Mouse (Mus musculus) midbrain, embryonic 13.5 days (tissue): ENCODE results near the gene Ubtd2. TPM values are rescaled to one million over a fixed set of nuclear protein-coding genes. Genes with fewer than 3 reads are reported as not detected.

Source experiments
- ATAC-seq: fragments of 200-750 bp; cut with Nextera tagmentation; 2 replicates; pipeline ENCODE4 v1.8.0; 2017; ENCODE audit warnings: mild to moderate bottlenecking, moderate TSS enrichment, moderate library complexity
- H3K27ac ChIP-seq: fragments of 300-500 bp; sonication (generic); 2 replicates; pipeline ENCODE4 v1.5.1; 2015; ENCODE audit warnings: inconsistent platforms, mild to moderate bottlenecking, moderate library complexity
- H3K27me3 ChIP-seq: fragments of 300-500 bp; sonication (generic); 2 replicates; pipeline ENCODE4 v1.6.1; 2015; ENCODE audit warnings: mild to moderate bottlenecking, inconsistent platforms
- H3K36me3 ChIP-seq: fragments of 300-500 bp; sonication (generic); 2 replicates; pipeline ENCODE4 v1.6.1; 2015; ENCODE audit warnings: mild to moderate bottlenecking, inconsistent platforms
- H3K4me1 ChIP-seq: fragments of 300-500 bp; sonication (generic); replicated peaks from 2 replicates; pipeline ENCODE4 v1.6.1; 2015; ENCODE audit warnings: inconsistent platforms
- H3K4me2 ChIP-seq: fragments of 300-500 bp; sonication (generic); replicated peaks from 2 replicates; pipeline ENCODE4 v1.6.1; 2015; ENCODE audit warnings: moderate library complexity, mild to moderate bottlenecking, inconsistent platforms
- H3K4me3 ChIP-seq: fragments of 300-500 bp; sonication (generic); replicated peaks from 2 replicates; pipeline ENCODE4 v1.5.1; 2015; ENCODE audit warnings: mild to moderate bottlenecking, inconsistent platforms
- H3K9ac ChIP-seq: fragments of 300-500 bp; sonication (generic); replicated peaks from 2 replicates; pipeline ENCODE4 v1.6.1; 2015; ENCODE audit warnings: mild to moderate bottlenecking, inconsistent platforms
- H3K9me3 ChIP-seq: fragments of 300-500 bp; sonication (generic); 2 replicates; pipeline ENCODE4 v1.6.1; 2016; ENCODE audit warnings: mild to moderate bottlenecking, inconsistent platforms
- WGBS: fragments of 180-500 bp; shearing (Covaris S2); methylation state at CpG from one replicate; pipeline ENCODE4 v1.1.7; 2015; 5-methylcytosine and 5-hydroxymethylcytosine counted together
- polyA plus RNA-seq: library from polyadenylated mRNA; unstranded; fragments of >200 nt; fragmentation: Nextera tagmentation; extraction: Ambion mirVana; gene quantifications from 2 replicates; pipeline ENCODE4 v1.2.1, GENCODE M21; 2015

Ubtd2 gene
- polyA plus RNA-seq, 1 experiment from 2014 or later: 55.0 TPM

DNA sequence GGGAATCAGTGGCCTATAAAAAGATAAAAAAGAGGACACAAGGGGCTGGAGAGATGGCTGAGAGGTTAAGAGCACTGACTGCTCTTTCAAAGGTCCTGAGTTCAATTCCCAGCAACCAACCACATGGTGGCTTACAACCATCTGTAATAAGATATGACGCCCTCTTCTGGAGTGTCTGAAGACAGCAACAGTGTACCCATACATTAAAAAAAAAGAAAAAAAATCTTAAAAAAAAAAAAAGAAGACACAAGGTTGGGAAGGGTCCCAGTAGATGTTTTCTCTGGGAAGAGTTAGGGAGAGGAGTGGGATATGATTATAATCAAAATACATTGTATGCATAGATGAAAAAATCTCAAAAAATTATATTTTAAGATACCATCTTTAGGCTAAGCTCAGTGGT lies 10.0 kb upstream of the Ubtd2 start:
- Histone ChIP-seq H3K4me3 (no peak overlapping the region), H3K4me1 (no peaks in the 10 kb centered on the region), H3K36me3 (no peaks in the 10 kb centered on the region), H3K9ac (no peak overlapping the region), H3K9me3 (no peaks in the 10 kb centered on the region), H3K27me3 (no peaks in the 10 kb centered on the region), H3K4me2 (no peak overlapping the region), H3K27ac (no peak overlapping the region)
- no peak for ATAC-seq
- WGBS: 75% methylated on average over 1 of the region's 1 CpGs

DNA sequence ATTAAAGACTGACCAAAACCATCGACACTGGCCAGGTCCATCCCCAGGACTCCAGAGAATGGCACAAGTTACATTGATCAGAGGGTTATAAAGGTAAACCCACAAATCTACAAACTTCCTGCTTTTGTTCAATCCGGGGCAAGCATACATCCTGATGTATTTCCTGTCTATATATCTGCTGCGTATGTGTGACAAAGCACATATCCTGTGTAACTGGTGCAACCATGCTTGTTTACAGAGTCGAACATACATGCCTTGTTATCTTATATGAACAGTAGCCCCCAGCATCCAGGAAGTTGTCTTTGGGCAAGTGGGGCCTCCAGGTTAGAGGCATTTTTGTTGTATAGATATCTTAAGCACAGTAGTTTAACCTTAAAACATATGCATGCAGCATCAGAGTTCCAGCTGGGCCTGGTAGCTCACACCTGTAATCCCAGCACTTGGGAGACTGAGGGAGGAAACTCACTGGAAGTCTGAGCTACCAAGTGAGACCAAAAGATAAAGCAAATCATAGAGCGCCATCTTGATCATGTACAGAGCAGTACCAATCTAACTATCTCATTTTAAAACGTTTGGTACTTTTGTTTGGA lies 9.4 kb upstream of the Ubtd2 start:
- Histone ChIP-seq H3K27ac (no peak overlapping the region), H3K9me3 (no peaks in the 10 kb centered on the region), H3K4me1 (no peaks in the 10 kb centered on the region), H3K4me3 (no peak overlapping the region), H3K36me3 (no peaks in the 10 kb centered on the region), H3K27me3 (no peaks in the 10 kb centered on the region), H3K4me2 (no peak overlapping the region), H3K9ac (no peak overlapping the region)
- ATAC-seq: no peak
- WGBS: 84% methylated on average over 6 of the region's 6 CpGs

DNA sequence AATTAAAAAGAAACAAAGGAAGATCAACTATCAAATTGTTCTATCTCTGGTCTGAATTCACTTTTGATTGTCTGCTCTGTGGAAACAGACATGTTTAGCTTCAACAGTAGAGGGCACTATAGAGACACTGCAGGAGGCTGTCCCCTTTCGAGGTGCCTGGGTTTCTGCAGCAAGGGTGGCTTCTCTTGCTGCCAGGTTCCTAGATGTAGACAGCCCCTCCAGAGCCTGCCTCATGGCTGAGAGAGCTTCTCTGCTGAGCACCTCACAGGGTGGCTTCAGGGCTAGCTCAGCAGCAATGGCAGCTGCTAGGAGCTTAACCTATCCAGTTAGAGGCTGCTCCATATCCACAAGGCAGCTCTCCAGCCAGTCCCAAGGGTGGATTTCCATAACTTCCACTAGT lies 5.0 kb upstream of the Ubtd2 start:
- no peak overlapping the region for H3K9ac ChIP-seq
- no peak overlapping the region for H3K4me2 ChIP-seq
- no peak for ATAC-seq
- H3K27me3 ChIP-seq: peaks cover 3% of the 10 kb centered on the region; the same call in 1 of the 2 replicates
- H3K36me3 ChIP-seq: no peaks in the 10 kb centered on the region
- H3K27ac ChIP-seq: no peak overlapping the region
- H3K9me3 ChIP-seq: no peaks in the 10 kb centered on the region
- no peak overlapping the region for H3K4me3 ChIP-seq
- H3K4me1 ChIP-seq: peaks cover 12% of the 10 kb centered on the region; the same call in 1 of the 2 replicates
- 0% methylated on average over 1 of the region's 1 CpGs for WGBS

DNA sequence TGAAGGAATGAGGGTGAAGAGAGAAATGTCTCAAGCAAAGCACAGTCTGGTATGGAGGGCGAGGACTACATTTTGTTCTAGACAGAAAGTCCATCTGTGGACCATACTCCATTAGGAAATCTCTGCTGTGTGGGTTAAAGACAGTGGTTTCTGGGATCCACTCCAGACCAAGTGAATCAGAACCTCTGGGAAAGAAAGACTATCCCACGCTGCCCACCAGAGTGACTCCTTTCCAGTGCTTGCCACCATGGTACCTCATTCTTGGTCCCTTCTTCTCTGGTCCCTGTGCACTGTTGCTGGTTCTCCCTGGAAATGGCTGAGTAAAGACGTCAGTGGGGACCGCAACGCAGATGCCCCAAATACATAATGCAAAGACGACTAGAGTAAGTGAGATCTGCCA lies 3.9 kb upstream of the Ubtd2 start:
- 89% methylated on average over 6 of the region's 6 CpGs for WGBS
- Histone ChIP-seq H3K9me3 (no peaks in the 10 kb centered on the region), H3K27me3 (peaks cover 3% of the 10 kb centered on the region; the same call in 1 of the 2 replicates), H3K4me1 (peaks cover 15% of the 10 kb centered on the region), H3K4me2 (no peak overlapping the region), H3K27ac (no peak overlapping the region), H3K4me3 (no peak overlapping the region), H3K9ac (no peak overlapping the region), H3K36me3 (no peaks in the 10 kb centered on the region)
- no peak for ATAC-seq

DNA sequence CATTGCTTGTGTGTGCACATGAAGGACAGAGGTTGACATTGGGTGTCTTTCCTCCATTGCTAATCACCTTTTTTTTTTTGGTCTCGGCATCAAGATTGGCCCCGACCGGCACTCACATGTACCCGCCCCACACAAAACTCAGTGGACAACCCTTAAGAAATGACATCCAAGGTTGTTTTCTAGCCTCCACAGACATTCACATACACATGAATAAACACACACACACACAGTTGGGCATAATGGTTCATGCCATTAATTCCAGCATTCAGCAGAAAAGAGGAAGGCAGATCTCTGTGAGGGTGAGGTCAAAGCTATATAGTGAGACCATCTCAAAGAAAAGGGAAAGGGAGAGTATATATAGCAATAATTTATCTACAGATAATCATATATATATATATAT lies 2.4 kb upstream of the Ubtd2 start:
- ATAC-seq: no peak
- H3K36me3 ChIP-seq: no peaks in the 10 kb centered on the region

DNA sequence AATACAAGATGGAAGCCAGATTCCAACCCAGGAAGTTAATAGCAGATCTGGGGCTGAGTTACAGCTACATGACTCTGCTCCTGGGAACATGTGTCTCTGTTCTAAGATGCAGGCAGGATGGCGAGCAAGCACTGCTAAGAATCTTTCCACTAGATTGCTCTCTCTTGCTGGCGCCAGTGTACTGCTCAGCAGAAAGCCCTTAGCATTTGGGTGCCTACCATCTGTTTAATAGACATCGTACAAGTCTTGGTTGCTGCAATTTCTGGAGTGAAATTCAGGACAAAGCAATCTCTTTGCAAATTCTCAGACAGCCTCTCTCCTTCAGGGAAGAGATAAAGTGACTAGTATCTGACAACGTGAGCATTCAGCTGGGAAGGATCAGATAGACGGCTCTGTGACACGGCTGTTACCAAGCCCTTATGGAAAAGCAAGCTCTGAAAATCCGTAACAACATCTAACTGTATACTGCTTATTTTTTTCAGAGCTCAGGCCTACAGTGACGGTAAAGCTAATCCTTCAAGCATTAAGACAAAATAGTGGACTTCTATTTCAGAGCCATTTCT lies 1.7 kb upstream of the Ubtd2 start:
- H3K27ac ChIP-seq: peak overlapping the region; percentile 26; the same call in 1 of the 2 replicates
- H3K4me1 ChIP-seq: peaks cover 25% of the 10 kb centered on the region
- H3K27me3 ChIP-seq: peaks cover 3% of the 10 kb centered on the region; the same call in 1 of the 2 replicates
- 0 out of 2 replicates have a peak overlapping the region, but pooled peaks have one; percentile 7 for H3K9ac ChIP-seq
- no peaks in the 10 kb centered on the region for H3K36me3 ChIP-seq
- WGBS: 31% methylated on average over 8 of the region's 8 CpGs
- 0 out of 2 replicates have a peak overlapping the region, but pooled peaks have one; percentile 83 for H3K4me2 ChIP-seq
- no peaks in the 10 kb centered on the region for H3K9me3 ChIP-seq
- no peak for ATAC-seq
- H3K4me3 ChIP-seq: no peak overlapping the region

More for the DNA sequence above, 2.4 kb upstream of the Ubtd2 start:
- H3K4me1 ChIP-seq: peaks cover 25% of the 10 kb centered on the region
- 90% methylated on average over 4 of the region's 4 CpGs for whole genome bisulfite sequencing
- H3K27ac ChIP-seq: no peak overlapping the region
- no peak overlapping the region for H3K4me2 ChIP-seq
- H3K27me3 ChIP-seq: peaks cover 3% of the 10 kb centered on the region; the same call in 1 of the 2 replicates
- H3K9me3 ChIP-seq: no peaks in the 10 kb centered on the region
- H3K4me3 ChIP-seq: no peak overlapping the region
- no peak overlapping the region for H3K9ac ChIP-seq

DNA sequence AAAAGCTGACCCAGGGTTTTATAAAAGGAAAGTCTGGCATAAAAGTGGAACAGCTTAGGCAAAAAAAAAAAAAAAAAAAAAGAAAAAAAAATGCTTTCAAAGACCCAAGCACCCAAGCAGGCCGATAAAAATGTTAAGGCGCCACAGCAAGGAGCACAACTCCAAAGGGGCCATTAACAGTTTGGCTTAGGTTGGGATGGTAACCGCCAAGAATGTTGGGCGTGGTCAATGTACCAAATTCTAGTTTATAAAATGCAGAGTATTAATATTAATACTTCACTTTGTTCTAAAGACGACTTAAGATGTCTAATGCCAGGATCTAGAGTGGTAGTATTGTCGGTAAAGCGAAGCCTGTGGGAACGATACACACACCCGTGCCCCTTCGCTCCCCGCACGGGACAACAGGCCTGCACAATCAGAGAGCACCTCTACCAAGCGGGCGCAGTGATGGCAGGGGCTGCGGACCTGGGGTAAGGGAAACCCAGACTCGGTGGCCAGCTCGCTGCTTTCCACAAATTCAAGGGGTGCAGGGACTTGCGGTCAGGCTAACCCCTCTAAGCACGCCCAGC lies 855 bp upstream of the Ubtd2 start:
- Histone ChIP-seq H3K9ac (peak overlapping the region; percentile 97), H3K9me3 (no peaks in the 10 kb centered on the region), H3K4me2 (peak overlapping the region; percentile 83), H3K4me1 (peaks cover 25% of the 10 kb centered on the region), H3K27me3 (peaks cover 3% of the 10 kb centered on the region; the same call in 1 of the 2 replicates), H3K4me3 (peak overlapping the region; percentile 91), H3K27ac (peak overlapping the region; percentile 98), H3K36me3 (no peaks in the 10 kb centered on the region)
- no peak for ATAC-seq
- WGBS: 2% methylated on average over 19 of the region's 19 CpGs

DNA sequence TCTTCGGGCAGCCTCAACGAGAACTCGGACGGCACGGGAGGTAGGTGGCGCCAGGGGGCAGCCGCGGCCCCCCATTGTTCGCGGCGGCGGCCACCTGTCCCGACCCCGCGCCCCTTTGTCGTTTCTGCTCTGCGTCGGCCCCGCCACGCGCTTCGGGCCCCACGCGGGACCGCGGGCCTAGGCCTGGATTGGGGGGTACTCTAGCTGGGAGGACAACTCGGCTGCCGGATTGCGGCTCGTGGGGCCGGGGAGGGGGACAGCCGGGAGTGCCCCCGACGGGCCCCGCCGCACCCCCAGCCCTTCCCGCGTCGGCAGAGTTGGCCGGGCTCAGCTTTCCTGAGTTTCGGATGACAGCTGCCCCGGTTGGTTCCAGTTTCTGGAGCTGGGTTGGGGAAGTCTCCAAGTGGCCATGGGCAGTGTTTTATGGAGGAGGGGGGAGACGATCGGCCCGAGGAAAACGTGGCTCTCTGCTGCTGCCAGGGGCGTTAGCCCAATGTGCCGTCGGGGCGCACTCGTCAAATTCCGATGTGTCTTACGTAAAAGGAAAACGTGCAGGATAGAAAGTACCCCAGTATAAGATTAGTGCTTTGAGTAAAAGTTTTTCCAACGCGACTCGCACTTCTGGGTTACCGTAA lies 454 bp downstream of the Ubtd2 start:
- peaks cover 25% of the 10 kb centered on the region for H3K4me1 ChIP-seq
- peak overlapping the region; percentile 98 for H3K27ac ChIP-seq
- under 1% methylated on average over 50 of the region's 58 CpGs for WGBS
- H3K27me3 ChIP-seq: peaks cover 3% of the 10 kb centered on the region; the same call in 1 of the 2 replicates
- peak; percentile 59 for ATAC-seq
- peak overlapping the region; percentile 97 for H3K9ac ChIP-seq
- peak overlapping the region; percentile 83 for H3K4me2 ChIP-seq
- H3K4me3 ChIP-seq: peak overlapping the region; percentile 91
- no peaks in the 10 kb centered on the region for H3K9me3 ChIP-seq
- no peaks in the 10 kb centered on the region for H3K36me3 ChIP-seq

DNA sequence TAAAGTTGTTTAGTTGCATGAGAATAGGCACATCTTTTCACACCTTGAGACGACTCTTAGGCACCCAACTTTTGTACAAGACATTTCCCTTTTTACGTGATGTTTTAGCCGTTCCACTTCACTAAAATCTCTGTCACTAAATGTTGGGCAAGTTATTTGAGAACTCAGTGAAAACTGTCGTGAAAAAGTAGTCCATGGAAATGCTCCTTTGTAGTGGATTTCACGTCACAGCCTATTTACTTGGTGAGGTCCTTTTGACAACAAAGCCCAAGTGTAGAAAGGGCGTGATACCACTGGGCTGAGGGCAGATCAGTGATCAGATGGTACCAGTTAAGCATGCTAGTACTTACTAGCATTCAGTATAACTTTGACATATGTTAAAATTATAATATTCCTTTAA lies 1.2 kb downstream of the Ubtd2 start:
- Histone ChIP-seq H3K9ac (peak overlapping the region; percentile 97), H3K9me3 (no peaks in the 10 kb centered on the region), H3K4me2 (peak overlapping the region; percentile 83), H3K4me1 (peaks cover 25% of the 10 kb centered on the region), H3K27ac (no peak overlapping the region), H3K4me3 (peak overlapping the region; percentile 91), H3K36me3 (no peaks in the 10 kb centered on the region), H3K27me3 (peaks cover 3% of the 10 kb centered on the region; the same call in 1 of the 2 replicates)
- ATAC-seq: no peak
- 8% methylated on average over 6 of the region's 6 CpGs for WGBS

DNA sequence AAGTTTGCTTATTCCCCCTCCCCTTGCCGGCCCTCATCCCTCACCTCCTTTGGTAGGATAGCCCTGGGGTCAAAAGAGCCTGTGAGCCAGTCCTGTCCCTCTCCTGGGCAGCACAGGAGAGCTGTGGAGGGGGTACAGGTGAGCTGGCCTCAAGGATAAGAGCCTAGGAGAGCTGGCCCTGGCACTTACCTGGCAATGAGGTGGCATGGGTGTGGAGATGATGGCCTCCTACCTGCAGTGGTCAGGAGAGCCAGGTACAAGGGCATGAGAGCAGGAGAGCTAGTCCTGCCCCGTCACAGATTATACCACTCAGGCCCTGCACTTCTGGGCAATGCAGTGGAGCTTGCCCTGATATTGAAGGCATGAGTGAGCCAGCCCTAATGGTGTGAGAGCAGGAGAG lies 9.1 kb downstream of the Ubtd2 start:
- WGBS: 59% methylated on average over 2 of the region's 2 CpGs
- no peak for ATAC-seq
- H3K9me3 ChIP-seq: no peaks in the 10 kb centered on the region
- H3K36me3 ChIP-seq: no peaks in the 10 kb centered on the region
- no peak overlapping the region for H3K27ac ChIP-seq
- H3K9ac ChIP-seq: no peak overlapping the region
- no peak overlapping the region for H3K4me2 ChIP-seq
- no peaks in the 10 kb centered on the region for H3K27me3 ChIP-seq
- no peak overlapping the region for H3K4me3 ChIP-seq
- peaks cover 15% of the 10 kb centered on the region for H3K4me1 ChIP-seq

DNA sequence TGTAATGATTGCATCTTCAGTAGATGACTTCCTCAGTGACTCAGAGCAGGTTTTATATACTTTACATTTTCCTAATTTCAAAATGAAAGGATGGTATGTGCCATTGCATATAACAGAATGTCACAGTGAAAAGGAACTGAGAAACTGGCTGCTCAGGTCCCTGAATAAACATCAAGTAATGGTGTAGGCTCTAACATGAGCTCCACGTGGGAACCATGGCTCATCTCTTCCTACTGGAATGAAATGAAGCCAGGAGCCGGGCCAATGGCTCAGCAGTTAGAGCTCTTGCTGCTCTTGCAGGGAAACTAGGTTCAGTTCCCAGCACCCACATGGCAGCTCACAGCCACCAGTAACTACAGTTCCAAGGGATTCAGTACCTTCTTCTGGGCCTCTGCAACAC lies 16.8 kb downstream of the Ubtd2 start:
- Histone ChIP-seq H3K4me2 (no peak overlapping the region), H3K9me3 (no peaks in the 10 kb centered on the region), H3K36me3 (no peaks in the 10 kb centered on the region), H3K27ac (no peak overlapping the region), H3K27me3 (no peaks in the 10 kb centered on the region), H3K4me3 (no peak overlapping the region), H3K4me1 (no peaks in the 10 kb centered on the region; the same call in none of the 2 replicates), H3K9ac (no peak overlapping the region)
- no peak for ATAC-seq
- 83% methylated on average over 2 of the region's 2 CpGs for WGBS

DNA sequence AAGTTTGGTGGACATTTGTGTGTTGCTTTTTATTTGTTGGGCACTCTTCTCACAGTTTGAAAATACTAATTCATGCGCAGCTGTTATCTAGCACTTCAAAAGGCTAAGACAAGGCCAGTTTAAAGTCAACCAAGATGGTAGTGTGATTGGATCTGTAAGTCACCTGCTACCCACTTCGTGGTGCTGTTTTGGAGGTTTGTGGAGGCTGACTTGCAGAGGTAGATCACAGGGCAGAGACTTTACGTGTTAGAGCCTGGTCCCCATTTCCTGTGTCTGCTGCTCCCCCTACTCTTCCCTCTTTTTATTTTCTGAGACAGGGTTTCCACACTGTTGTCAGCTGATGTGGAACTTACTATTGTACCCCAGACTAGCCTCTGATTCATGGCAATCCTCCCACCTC lies 19.6 kb downstream of the Ubtd2 start:
- Histone ChIP-seq H3K36me3 (no peaks in the 10 kb centered on the region), H3K27me3 (no peaks in the 10 kb centered on the region), H3K27ac (no peak overlapping the region), H3K9ac (no peak overlapping the region), H3K4me1 (no peaks in the 10 kb centered on the region; the same call in none of the 2 replicates), H3K4me3 (no peak overlapping the region), H3K4me2 (no peak overlapping the region), H3K9me3 (no peaks in the 10 kb centered on the region)
- ATAC-seq: no peak
- 92% methylated on average over 3 of the region's 3 CpGs for WGBS
